Mouse (Mus musculus) telencephalon, adult 2 months (tissue): ENCODE measurements at regions not wholly inside any gene's neighbourhood (a gene's known extent, or its start where the extent isn't known, plus 50 kb on each side); places are given as distances from the start of the nearest gene placed in this dataset.
A peak's percentile ranks its signal among the peaks of the same experiment; 100 is the strongest.
"Not testable (repeated sequence)": the region's sequence is repeated elsewhere in the genome, so short reads cannot be mapped to it uniquely, and the experiment has no call there.

Source experiments
- DNase-seq: peaks from one replicate; pipeline ENCODE4 v3.0.0-alpha.2; 2011; ENCODE audit warnings: low read depth, low spot score

GRCm38 (mm10) chr6:73676979-73677378 lies 207.5 kb upstream of the 4931417E11Rik start:
- DNase-seq = peak; percentile 17

DNA sequence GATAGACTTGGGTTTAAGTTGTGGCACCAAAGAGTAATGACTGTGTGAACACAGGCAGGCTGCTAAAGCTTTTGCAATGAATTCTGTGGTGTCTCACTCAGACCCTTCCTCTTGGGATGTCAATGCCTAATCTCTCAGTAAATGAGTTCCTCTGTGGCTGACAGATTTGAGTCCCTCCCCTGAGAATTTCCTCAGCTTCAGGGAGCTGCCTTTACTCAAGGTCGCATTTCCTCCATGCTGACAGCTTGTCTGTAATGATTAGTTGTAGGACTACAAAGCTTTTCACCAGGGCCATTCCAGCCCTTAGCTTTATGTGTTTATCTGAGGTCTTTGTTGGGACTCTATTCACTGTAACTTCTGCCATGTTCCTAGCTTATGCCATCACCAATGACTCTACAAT lies 199.9 kb upstream of the 4931417E11Rik start:
- no peak for DNase-seq

DNA sequence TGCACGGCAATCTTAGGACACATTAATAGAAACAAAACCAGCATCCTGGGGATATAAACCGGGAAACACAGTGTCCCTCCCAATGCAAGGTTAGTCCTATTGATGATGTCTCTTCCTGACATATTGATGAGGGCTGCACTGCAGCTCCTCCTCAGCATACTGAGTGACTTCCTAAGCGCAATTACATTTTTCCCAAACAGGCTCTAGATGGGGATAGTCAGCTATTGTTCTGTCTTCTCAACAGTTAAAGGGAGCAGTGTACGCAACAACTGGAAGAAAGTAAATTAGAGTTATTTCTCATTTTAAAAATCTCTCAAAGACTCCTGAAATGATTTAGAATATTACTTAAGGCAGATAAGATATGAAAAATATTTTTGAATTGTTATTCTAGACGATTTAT lies 189.5 kb upstream of the 4931417E11Rik start:
- DNase-seq = no peak

GRCm38 (mm10) chr6:73645378-73645777 lies 175.9 kb upstream of the 4931417E11Rik start:
- no peak for DNase-seq

- DNase-seq = peak; percentile 82
Observed at GRCm38 (mm10) chr6:73644778-73645267, 175.4 kb upstream of the 4931417E11Rik start.

GRCm38 (mm10) chr6:73628600-73628999 lies 159.1 kb upstream of the 4931417E11Rik start:
- no peak for DNase-seq

DNA sequence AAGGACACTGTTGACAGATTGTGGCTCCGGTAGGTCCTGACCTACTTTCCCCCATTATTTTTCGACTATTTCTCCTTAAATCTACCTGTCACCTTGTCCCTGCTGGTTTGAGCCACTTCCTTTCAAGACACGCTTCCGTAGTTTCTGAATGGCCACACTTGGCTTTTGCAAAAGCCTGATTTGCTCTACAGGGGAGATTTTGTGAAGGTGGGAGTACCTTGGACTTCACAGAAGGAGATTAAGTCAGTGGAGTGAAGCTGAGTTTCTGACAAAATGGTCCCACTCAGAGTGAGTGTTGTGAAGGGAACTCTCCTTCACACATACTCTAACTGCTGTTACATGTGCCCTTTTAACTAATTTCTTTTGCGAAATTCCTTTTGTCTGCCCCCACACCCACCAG lies 157.0 kb upstream of the 4931417E11Rik start:
- DNase-seq = no peak

DNA sequence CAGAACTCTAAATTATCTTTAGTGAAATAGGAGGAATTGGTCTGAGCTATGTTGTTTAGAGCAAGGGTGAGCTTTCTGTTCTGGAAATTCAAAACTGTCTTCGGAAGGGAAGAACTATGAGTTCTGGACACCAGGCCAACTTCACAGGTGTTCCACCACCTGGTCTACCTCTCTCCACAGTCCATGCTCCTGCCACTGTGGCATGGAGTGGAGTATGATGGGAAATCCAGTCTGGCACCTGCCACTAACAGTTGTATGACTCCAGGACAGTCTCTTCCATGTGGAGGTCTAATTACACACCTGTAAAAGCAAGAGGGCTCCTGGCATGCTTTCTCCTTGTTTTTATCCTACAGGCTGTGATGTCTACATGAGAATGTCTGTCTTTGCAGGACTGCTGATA lies 154.7 kb upstream of the 4931417E11Rik start:
- DNase-seq = no peak

- no peak for DNase-seq
Observed at GRCm38 (mm10) chr6:73621839-73622426, 152.5 kb upstream of the 4931417E11Rik start.

- no peak for DNase-seq
Observed at GRCm38 (mm10) chr6:73612266-73612665, 142.8 kb upstream of the 4931417E11Rik start.

DNA sequence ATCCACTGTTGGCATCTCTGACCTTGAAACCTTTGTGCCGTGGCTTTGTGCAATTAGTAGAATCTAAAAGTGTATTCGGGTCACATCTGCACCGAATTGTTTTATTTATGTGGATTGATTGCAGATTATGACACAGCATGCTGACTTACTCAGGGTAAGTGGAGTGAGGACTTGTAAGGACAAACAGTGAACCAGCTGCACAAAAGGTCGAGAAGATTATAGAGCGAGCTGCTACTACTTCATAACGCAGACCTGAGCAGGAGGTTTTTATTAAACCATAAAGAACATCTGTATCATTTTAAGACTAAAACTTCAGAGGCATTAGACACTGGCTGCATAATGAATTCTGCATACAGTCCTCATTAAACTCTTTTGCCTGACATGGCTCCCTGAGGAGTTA lies 142.4 kb upstream of the 4931417E11Rik start:
- DNase-seq = no peak

DNA sequence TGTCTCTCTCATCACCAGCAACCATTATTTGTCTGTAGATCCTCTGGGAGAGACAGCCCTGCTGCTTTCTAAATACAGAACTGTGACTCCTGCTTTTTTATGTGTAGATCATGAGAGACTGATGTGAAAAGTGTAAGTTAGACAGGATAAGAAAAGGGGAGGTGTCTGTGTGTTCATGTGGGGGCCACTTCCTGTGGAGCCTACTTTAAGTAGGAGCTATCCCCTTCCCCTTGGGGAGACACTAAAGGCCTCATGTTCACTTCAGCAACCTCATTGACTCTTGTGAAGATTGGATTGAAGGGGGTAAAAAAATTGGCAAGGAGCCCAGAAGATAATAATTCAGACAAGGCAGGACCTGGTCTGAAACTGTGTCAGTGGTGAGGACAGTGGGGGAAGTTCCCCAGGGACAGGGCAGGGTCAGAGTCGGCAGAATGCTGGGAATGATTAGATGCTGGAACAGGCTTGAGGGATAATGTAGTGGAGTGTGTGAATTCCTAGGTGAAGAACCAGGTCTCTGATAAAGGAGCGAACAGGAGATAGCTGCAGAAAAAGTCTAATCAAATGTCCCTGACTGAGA lies 140.7 kb upstream of the 4931417E11Rik start:
- DNase-seq = no peak

DNA sequence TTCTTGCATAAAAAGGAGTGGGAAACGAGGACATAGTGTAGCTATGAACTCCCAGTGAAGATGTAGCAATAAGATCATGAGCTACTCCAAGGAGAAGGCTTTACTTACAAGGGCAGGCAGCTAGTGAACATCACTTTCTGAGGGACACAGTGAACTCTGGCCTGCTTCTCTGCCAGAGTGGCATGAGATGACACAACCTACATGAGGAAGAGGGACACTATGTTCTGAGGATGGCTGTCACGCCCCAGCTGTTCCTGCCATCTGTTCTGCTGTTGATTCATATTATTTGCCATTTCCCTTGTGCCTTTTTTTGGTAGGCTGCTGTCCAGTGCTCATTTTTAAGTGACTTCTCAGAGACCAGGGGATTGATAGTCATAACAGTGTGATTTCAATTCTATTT lies 118.2 kb upstream of the 4931417E11Rik start:
- no peak for DNase-seq

DNA sequence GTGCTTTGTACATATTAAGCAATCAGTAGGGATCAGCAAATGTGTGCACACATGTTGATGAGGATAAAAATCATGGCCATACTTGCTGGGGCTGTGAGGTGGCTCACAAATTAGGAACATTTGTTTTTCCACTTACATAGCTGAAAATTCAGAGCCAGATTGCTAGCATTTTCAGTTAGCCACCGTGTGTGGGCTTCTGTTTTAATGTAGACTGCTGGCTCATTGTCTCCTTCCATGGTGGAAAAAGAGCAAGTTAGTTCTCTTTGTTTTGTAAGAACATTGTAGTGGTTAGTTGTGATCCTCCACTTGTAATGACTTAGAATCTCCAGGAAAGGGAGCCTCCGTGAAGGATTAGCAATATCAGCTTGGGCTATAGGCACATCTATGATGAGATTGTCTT lies 107.2 kb upstream of the 4931417E11Rik start:
- peak; percentile 28 for DNase-seq

- no peak for DNase-seq
Observed at GRCm38 (mm10) chr6:73560000-73560399, 90.5 kb upstream of the 4931417E11Rik start.

DNA sequence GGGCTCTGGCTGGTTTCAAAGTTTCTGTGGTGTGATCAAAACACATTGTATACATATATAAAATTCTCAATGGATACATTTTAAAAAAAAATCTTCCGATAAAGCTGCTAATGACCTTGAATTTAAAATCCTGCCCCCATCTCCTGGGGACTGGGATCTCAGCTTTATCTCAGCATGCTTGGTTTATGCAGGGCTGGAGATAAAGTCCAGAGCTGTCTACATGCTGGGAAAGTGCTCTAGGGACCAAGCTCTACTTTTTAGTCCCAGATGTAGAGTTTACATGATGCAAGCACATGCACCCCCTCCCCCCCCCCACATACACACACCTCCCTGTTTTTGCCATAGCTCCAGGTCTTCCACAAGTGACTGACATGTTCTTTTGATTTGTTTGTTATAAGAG lies 61.1 kb upstream of the 4931417E11Rik start:
- no peak for DNase-seq

DNA sequence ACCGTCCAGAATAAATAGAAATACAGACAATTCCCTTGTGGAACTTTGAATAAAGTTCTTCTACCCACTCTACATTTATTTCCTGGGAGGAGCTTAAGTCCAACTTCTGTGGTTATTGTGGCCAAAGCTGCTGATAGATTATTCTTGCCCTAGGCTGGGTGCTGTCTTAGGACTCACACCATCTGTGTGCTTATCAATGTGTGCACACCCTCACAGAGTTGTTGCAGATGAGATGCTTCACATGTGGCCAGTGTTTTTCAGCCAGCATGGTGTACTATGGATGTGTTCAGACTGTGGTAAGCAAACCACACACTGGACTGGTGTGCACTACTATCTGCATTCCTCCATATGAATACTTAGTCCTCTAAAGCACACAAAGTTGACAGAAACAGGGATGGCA lies 60.6 kb upstream of the 4931417E11Rik start:
- no peak for DNase-seq

- DNase-seq = no peak
Observed at GRCm38 (mm10) chr6:73523658-73524057, 54.2 kb upstream of the 4931417E11Rik start.

DNA sequence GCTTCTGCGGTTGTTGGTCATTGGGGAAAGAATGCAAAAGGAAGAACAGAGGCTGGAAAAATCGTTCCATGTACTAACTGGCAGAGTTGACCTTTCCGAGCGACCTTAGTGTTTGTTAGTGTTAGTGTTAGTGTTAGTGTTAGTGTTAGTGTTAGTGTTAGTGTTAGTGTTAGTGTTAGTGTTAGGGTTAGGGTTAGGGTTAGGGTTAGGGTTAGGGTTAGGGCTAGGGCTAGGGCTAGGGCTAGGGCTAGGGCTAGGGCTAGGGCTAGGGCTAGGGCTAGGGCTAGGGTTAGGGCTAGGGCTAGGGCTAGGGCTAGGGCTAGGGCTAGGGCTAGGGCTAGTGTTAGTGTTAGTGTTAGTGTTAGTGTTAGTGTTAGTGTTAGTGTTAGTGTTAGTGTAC lies 50.4 kb upstream of the 4931417E11Rik start:
- not testable (repeated sequence) for DNase-seq
